Mouse (Mus musculus): Measurements from ENCODE around the gene Sv2b. TPM values are rescaled to one million over a fixed set of nuclear protein-coding genes. Genes with fewer than 3 reads are reported as not detected.

Sv2b gene
- total and polyA plus RNA-seq, 2 experiments: under 0.01 TPM; not detected in 1

DNA sequence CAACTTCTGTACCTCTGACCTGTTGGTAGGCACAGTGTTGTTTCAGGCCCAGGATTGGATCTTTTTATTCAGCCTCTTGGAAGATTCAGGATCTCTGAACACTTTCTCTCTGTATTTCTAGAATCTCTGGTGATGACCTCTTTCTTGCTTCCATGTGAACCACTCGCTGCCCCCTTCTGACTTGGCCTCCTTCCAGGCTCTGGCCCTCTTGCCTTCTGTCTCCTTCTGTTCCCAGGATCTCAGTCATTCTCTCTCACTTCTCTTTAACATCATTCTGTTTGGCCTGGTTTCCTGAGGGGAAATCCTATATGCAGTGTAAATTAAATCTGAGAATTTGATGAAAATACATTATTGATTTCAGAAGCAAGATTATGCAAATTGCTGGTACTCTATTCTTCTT, 205.2 kb downstream of the Sv2b start:
- whole genome bisulfite sequencing: 54% methylated on average over 1 of the region's 1 CpGs
- H3K36me3 ChIP-seq (ENCODE audit: control insufficient read depth, insufficient read depth, low read length): no peaks in the 10 kb centered on the region
- no peaks in the 10 kb centered on the region for H3K27me3 ChIP-seq (ENCODE audit: control insufficient read depth, insufficient read depth, low read length)
- no peak overlapping the region for H3K4me3 ChIP-seq (ENCODE audit: insufficient read depth, low read depth, low read length)
- H3K4me1 ChIP-seq (ENCODE audit: control insufficient read depth, insufficient read depth, low read length): no peaks in the 10 kb centered on the region
- H3K9ac ChIP-seq (ENCODE audit: low read depth, low read length): no peak overlapping the region
- no peaks in the 10 kb centered on the region for H3K79me2 ChIP-seq (ENCODE audit: control insufficient read depth, insufficient read depth, low read length)
- no peak overlapping the region for H3K27ac ChIP-seq (replicated peaks; ENCODE audit: insufficient read depth, low read depth, low read length)
- no peak for DNase-seq (ENCODE audit: extremely low read depth, low read depth, low spot score)
- TF ChIP-seq POLR2A (IDR thresholded peaks at IDR 0.05; ENCODE audit: extremely low read depth, insufficient read depth, low read length) (no peak), CTCF (IDR thresholded peaks at IDR 0.05; ENCODE audit: low read depth, low read length) (no peak)

GRCm38 (mm10) chr7:75102536-75103332, 206.3 kb downstream of the Sv2b start:
- TF ChIP-seq POLR2A (IDR thresholded peaks at IDR 0.05; ENCODE audit: extremely low read depth, insufficient read depth, low read length) (no peak), CTCF (IDR thresholded peaks at IDR 0.05; ENCODE audit: low read depth, low read length) (no peak)
- DNase-seq (ENCODE audit: extremely low read depth, low read depth, low spot score): no peak

GRCm38 (mm10) chr7:75085473-75085872, 223.6 kb downstream of the Sv2b start:
- Histone ChIP-seq H3K4me3 (ENCODE audit: insufficient read depth, low read depth, low read length) (no peak overlapping the region), H3K9ac (ENCODE audit: low read depth, low read length) (no peak overlapping the region), H3K27me3 (ENCODE audit: control insufficient read depth, insufficient read depth, low read length) (no peaks in the 10 kb centered on the region), H3K4me1 (ENCODE audit: control insufficient read depth, insufficient read depth, low read length) (no peaks in the 10 kb centered on the region), H3K27ac (replicated peaks; ENCODE audit: insufficient read depth, low read depth, low read length) (no peak overlapping the region), H3K36me3 (ENCODE audit: control insufficient read depth, insufficient read depth, low read length) (no peaks in the 10 kb centered on the region), H3K79me2 (ENCODE audit: control insufficient read depth, insufficient read depth, low read length) (no peaks in the 10 kb centered on the region)
- DNase-seq (ENCODE audit: extremely low read depth, low read depth, low spot score): no peak
- 73% methylated on average over 4 of the region's 4 CpGs for WGBS
- TF ChIP-seq POLR2A (IDR thresholded peaks at IDR 0.05; ENCODE audit: extremely low read depth, insufficient read depth, low read length) (no peak), CTCF (IDR thresholded peaks at IDR 0.05; ENCODE audit: low read depth, low read length) (no peak)

More at GRCm38 (mm10) chr7:75102536-75103332, 206.3 kb downstream of the Sv2b start:
- no peak overlapping the region for H3K9ac ChIP-seq (ENCODE audit: low read depth, low read length)
- no peak overlapping the region for H3K27ac ChIP-seq (replicated peaks; ENCODE audit: insufficient read depth, low read depth, low read length)
- H3K27me3 ChIP-seq (ENCODE audit: control insufficient read depth, insufficient read depth, low read length): no peaks in the 10 kb centered on the region
- no peaks in the 10 kb centered on the region for H3K36me3 ChIP-seq (ENCODE audit: control insufficient read depth, insufficient read depth, low read length)
- H3K79me2 ChIP-seq (ENCODE audit: control insufficient read depth, insufficient read depth, low read length): no peaks in the 10 kb centered on the region
- no peak overlapping the region for H3K4me3 ChIP-seq (ENCODE audit: insufficient read depth, low read depth, low read length)
- 87% methylated on average over 17 of the region's 17 CpGs for WGBS
- H3K4me1 ChIP-seq (ENCODE audit: control insufficient read depth, insufficient read depth, low read length): no peaks in the 10 kb centered on the region

DNA sequence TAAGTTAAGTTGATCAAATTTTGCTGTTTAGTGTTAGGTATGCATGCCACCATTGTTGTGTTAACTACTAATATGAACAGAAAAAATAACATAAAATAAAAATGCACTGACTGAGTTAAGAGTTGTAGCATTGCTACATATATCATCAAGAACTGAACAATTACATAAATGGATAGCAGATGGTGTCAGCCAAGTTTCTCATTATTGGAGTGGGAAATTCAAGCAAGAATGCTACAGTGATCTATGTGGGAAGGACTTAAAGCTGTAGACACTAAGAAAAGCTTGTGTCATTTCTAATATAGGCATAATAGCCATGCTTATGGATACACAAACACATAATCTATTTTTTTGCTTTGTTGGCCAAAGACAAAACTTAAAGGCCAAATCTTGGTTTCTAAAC, 228.9 kb downstream of the Sv2b start:
- H3K4me1 ChIP-seq (ENCODE audit: control insufficient read depth, insufficient read depth, low read length): no peaks in the 10 kb centered on the region
- H3K4me3 ChIP-seq (ENCODE audit: insufficient read depth, low read depth, low read length): no peak overlapping the region
- H3K36me3 ChIP-seq (ENCODE audit: control insufficient read depth, insufficient read depth, low read length): no peaks in the 10 kb centered on the region
- no peaks in the 10 kb centered on the region for H3K79me2 ChIP-seq (ENCODE audit: control insufficient read depth, insufficient read depth, low read length)
- no peak for DNase-seq (ENCODE audit: extremely low read depth, low read depth, low spot score)
- no peaks in the 10 kb centered on the region for H3K27me3 ChIP-seq (ENCODE audit: control insufficient read depth, insufficient read depth, low read length)
- TF ChIP-seq CTCF (IDR thresholded peaks at IDR 0.05; ENCODE audit: low read depth, low read length) (no peak), POLR2A (IDR thresholded peaks at IDR 0.05; ENCODE audit: extremely low read depth, insufficient read depth, low read length) (no peak)
- H3K9ac ChIP-seq (ENCODE audit: low read depth, low read length): no peak overlapping the region
- no peak overlapping the region for H3K27ac ChIP-seq (replicated peaks; ENCODE audit: insufficient read depth, low read depth, low read length)

DNA sequence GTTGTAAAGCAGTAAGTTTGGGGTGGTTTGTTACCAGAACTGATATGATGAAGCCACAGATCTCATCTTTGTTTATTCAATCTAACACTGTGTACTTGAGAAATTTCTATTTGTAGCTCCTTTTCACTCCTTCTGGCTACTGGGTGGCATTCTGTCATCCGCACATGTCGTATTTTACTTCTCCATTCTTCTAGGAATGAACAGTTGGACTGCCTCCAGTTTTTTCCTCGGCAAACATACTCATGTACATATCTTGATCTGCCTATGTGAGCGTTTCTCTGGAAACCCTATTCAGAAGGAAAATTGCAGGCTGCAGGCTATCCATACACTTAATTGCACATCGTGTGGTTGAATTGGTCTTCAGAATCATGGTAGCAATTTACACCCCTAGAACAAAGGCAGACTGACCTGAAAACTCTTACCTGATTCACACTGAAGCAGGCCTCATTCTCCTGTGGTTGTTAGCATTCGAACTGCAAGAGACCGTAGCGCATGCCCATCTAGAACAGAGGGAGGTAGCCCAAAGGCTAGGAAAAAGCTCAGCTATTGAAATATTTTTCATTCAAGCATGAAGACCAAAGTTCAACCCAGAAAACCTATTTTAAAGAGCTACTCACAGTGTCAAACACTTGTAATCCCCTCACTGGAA, 231.4 kb downstream of the Sv2b start:
- Histone ChIP-seq H3K36me3 (ENCODE audit: control insufficient read depth, insufficient read depth, low read length) (no peaks in the 10 kb centered on the region), H3K4me3 (ENCODE audit: insufficient read depth, low read depth, low read length) (no peak overlapping the region), H3K9ac (ENCODE audit: low read depth, low read length) (no peak overlapping the region), H3K79me2 (ENCODE audit: control insufficient read depth, insufficient read depth, low read length) (no peaks in the 10 kb centered on the region), H3K27me3 (ENCODE audit: control insufficient read depth, insufficient read depth, low read length) (no peaks in the 10 kb centered on the region), H3K4me1 (ENCODE audit: control insufficient read depth, insufficient read depth, low read length) (no peaks in the 10 kb centered on the region), H3K27ac (replicated peaks; ENCODE audit: insufficient read depth, low read depth, low read length) (no peak overlapping the region)
- no peak for DNase-seq (ENCODE audit: extremely low read depth, low read depth, low spot score)
- TF ChIP-seq CTCF (IDR thresholded peaks at IDR 0.05; ENCODE audit: low read depth, low read length) (no peak), POLR2A (IDR thresholded peaks at IDR 0.05; ENCODE audit: extremely low read depth, insufficient read depth, low read length) (no peak)
- WGBS: 88% methylated on average over 8 of the region's 8 CpGs

Other genes starting within 250 kb of the Sv2b start
- gene Akap13, start 146.3 kb upstream of the Sv2b start, total RNA-seq (2014; rRNA removed): 76.2 and 92.1 TPM in 2 replicates
- 7.4 and 8.5 TPM in 2 replicates for gene Akap13, start 146.3 kb upstream of the Sv2b start, polyA plus RNA-seq (2012; rRNA removed)

Measured in liver, adult 2 months (tissue).